Mouse (Mus musculus) lung, embryonic 16.5 days (tissue): ENCODE measurements at regions not wholly inside any gene's neighbourhood (a gene's known extent, or its start where the extent isn't known, plus 50 kb on each side); places are given as distances from the start of the nearest gene placed in this dataset.

ENCODE experiments used
- ATAC-seq: fragments of 200-750 bp; cut with Nextera tagmentation; 2 replicates; pipeline ENCODE4 v1.8.0; 2017; ENCODE audit warnings: low read depth, mild to moderate bottlenecking, moderate library complexity
- H3K27ac ChIP-seq: fragments of 300-500 bp; sonication (generic); 2 replicates; pipeline ENCODE4 v1.5.1; 2014; ENCODE audit warnings: mild to moderate bottlenecking, control low read depth, low read length
- H3K27me3 ChIP-seq: fragments of 300-500 bp; sonication (generic); 2 replicates; pipeline ENCODE4 v1.6.1; 2014; ENCODE audit warnings: low read depth, low read length, mixed read lengths; ENCODE audit not compliant: control insufficient read depth, insufficient read depth
- H3K36me3 ChIP-seq: fragments of 300-500 bp; sonication (generic); 2 replicates; pipeline ENCODE4 v1.6.1; 2014; ENCODE audit warnings: low read length; ENCODE audit not compliant: control insufficient read depth, insufficient read depth
- H3K4me1 ChIP-seq: fragments of 300-500 bp; sonication (generic); replicated peaks from 2 replicates; pipeline ENCODE4 v1.6.1; 2014; ENCODE audit warnings: low read length, mixed read lengths; ENCODE audit not compliant: control insufficient read depth, insufficient read depth
- H3K4me2 ChIP-seq: fragments of 300-500 bp; sonication (generic); 2 replicates; pipeline ENCODE4 v1.6.1; 2014; ENCODE audit warnings: low read depth, low read length, control low read depth
- H3K4me3 ChIP-seq: fragments of 300-500 bp; sonication (generic); 2 replicates; pipeline ENCODE4 v1.5.1; 2014; ENCODE audit warnings: mild to moderate bottlenecking, low read length, control low read depth
- H3K9ac ChIP-seq: fragments of 300-500 bp; sonication (generic); 2 replicates; pipeline ENCODE4 v1.6.1; 2014; ENCODE audit warnings: low read length, control low read depth
- H3K9me3 ChIP-seq: fragments of 300-500 bp; sonication (generic); 2 replicates; pipeline ENCODE4 v1.6.1; 2016; ENCODE audit warnings: low read length; ENCODE audit not compliant: control insufficient read depth
- WGBS: fragments of 180-500 bp; shearing (Covaris S2); extraction: QIAGEN DNeasy Blood & Tissue Kit; methylation state at CpG from one replicate; pipeline ENCODE4 v1.1.7; 2014; 5-methylcytosine and 5-hydroxymethylcytosine counted together

GRCm38 (mm10) chr9:24974021-24974741 lies 115.0 kb upstream of the Gm10181 start:
- ATAC-seq: peak; percentile 85
- Histone ChIP-seq H3K9me3 (no peaks in the 10 kb centered on the region), H3K4me1 (peaks cover 5% of the 10 kb centered on the region), H3K36me3 (no peaks in the 10 kb centered on the region), H3K4me3 (peak overlapping the region; percentile 7; the same call in 1 of the 2 replicates), H3K27ac (peak overlapping the region; percentile 42; the same call in 1 of the 2 replicates), H3K27me3 (no peaks in the 10 kb centered on the region), H3K4me2 (peak overlapping the region; percentile 40), H3K9ac (no peak overlapping the region)
- WGBS: 3% methylated on average over 19 of the region's 19 CpGs

GRCm38 (mm10) chr9:24982796-24983195 lies 106.4 kb upstream of the Gm10181 start:
- H3K36me3 ChIP-seq: no peaks in the 10 kb centered on the region
- 71% methylated on average over 3 of the region's 3 CpGs for WGBS
- H3K4me2 ChIP-seq: no peak overlapping the region
- no peak for ATAC-seq
- no peaks in the 10 kb centered on the region for H3K9me3 ChIP-seq
- no peak overlapping the region for H3K9ac ChIP-seq
- H3K27ac ChIP-seq: no peak overlapping the region
- no peaks in the 10 kb centered on the region for H3K4me1 ChIP-seq
- no peak overlapping the region for H3K4me3 ChIP-seq
- no peaks in the 10 kb centered on the region for H3K27me3 ChIP-seq

GRCm38 (mm10) chr9:24994491-24994890 lies 94.7 kb upstream of the Gm10181 start:
- Histone ChIP-seq H3K27ac (no peak overlapping the region), H3K4me3 (no peak overlapping the region), H3K4me2 (no peak overlapping the region), H3K9me3 (no peaks in the 10 kb centered on the region), H3K9ac (no peak overlapping the region), H3K4me1 (no peaks in the 10 kb centered on the region), H3K36me3 (no peaks in the 10 kb centered on the region), H3K27me3 (no peaks in the 10 kb centered on the region)
- ATAC-seq: no peak
- WGBS: 22% methylated on average over 7 of the region's 7 CpGs

- Histone ChIP-seq H3K36me3 (no peaks in the 10 kb centered on the region), H3K4me3 (no peak overlapping the region), H3K4me2 (no peak overlapping the region), H3K9me3 (no peaks in the 10 kb centered on the region), H3K9ac (no peak overlapping the region), H3K4me1 (no peaks in the 10 kb centered on the region), H3K27me3 (no peaks in the 10 kb centered on the region), H3K27ac (no peak overlapping the region)
- 65% methylated on average over 4 of the region's 4 CpGs for WGBS
- ATAC-seq: no peak
Measured at GRCm38 (mm10) chr9:25021095-25021691, 68.0 kb upstream of the Gm10181 start.

- Histone ChIP-seq H3K4me3 (no peak overlapping the region), H3K4me1 (no peaks in the 10 kb centered on the region), H3K27me3 (no peaks in the 10 kb centered on the region), H3K4me2 (no peak overlapping the region), H3K27ac (no peak overlapping the region), H3K9ac (no peak overlapping the region), H3K9me3 (no peaks in the 10 kb centered on the region), H3K36me3 (no peaks in the 10 kb centered on the region)
- WGBS: 78% methylated on average over 4 of the region's 4 CpGs
- ATAC-seq: no peak
Measured at GRCm38 (mm10) chr9:25022439-25022838, 66.8 kb upstream of the Gm10181 start.

GRCm38 (mm10) chr9:25024486-25024885 lies 64.7 kb upstream of the Gm10181 start:
- Histone ChIP-seq H3K27ac (no peak overlapping the region), H3K4me1 (no peaks in the 10 kb centered on the region), H3K4me3 (no peak overlapping the region), H3K9ac (no peak overlapping the region), H3K4me2 (no peak overlapping the region), H3K36me3 (no peaks in the 10 kb centered on the region), H3K27me3 (peaks cover 2% of the 10 kb centered on the region; the same call in 1 of the 2 replicates), H3K9me3 (no peaks in the 10 kb centered on the region)
- ATAC-seq: no peak
- 53% methylated on average over 4 of the region's 4 CpGs for WGBS

- no peaks in the 10 kb centered on the region for H3K36me3 ChIP-seq
- no peaks in the 10 kb centered on the region for H3K9me3 ChIP-seq
- peaks cover 2% of the 10 kb centered on the region; the same call in 1 of the 2 replicates for H3K27me3 ChIP-seq
- H3K4me1 ChIP-seq: no peaks in the 10 kb centered on the region
- H3K4me3 ChIP-seq: no peak overlapping the region
- H3K27ac ChIP-seq: no peak overlapping the region
- no peak overlapping the region for H3K9ac ChIP-seq
- ATAC-seq: no peak
- no peak overlapping the region for H3K4me2 ChIP-seq
- WGBS: 5% methylated on average over 8 of the region's 8 CpGs
Measured at GRCm38 (mm10) chr9:25027581-25027980, 61.6 kb upstream of the Gm10181 start.

- 65% methylated on average over 6 of the region's 6 CpGs for WGBS
- ATAC-seq: no peak
Measured at GRCm38 (mm10) chr9:25028305-25028704, 60.9 kb upstream of the Gm10181 start.

GRCm38 (mm10) chr9:25031466-25031865 lies 57.8 kb upstream of the Gm10181 start:
- Histone ChIP-seq H3K9ac (no peak overlapping the region), H3K4me1 (no peaks in the 10 kb centered on the region), H3K27me3 (peaks cover 2% of the 10 kb centered on the region; the same call in 1 of the 2 replicates), H3K36me3 (no peaks in the 10 kb centered on the region), H3K4me2 (no peak overlapping the region), H3K27ac (no peak overlapping the region), H3K9me3 (no peaks in the 10 kb centered on the region), H3K4me3 (no peak overlapping the region)
- ATAC-seq: no peak
- 84% methylated on average over 6 of the region's 6 CpGs for WGBS

More at GRCm38 (mm10) chr9:25028305-25028704, 60.9 kb upstream of the Gm10181 start:
- Histone ChIP-seq H3K9me3 (no peaks in the 10 kb centered on the region), H3K4me1 (no peaks in the 10 kb centered on the region), H3K27me3 (peaks cover 2% of the 10 kb centered on the region; the same call in 1 of the 2 replicates), H3K4me3 (no peak overlapping the region), H3K36me3 (no peaks in the 10 kb centered on the region), H3K9ac (no peak overlapping the region), H3K27ac (no peak overlapping the region), H3K4me2 (no peak overlapping the region)
